Comparison of ENCODE assay signal across 15 mouse cellular contexts in genomic region chr5:53696701-53697100, GRCm38 (mm10). TPM values are rescaled to one million over a fixed set of nuclear protein-coding genes. Genes with fewer than 3 reads are reported as not detected.
"Had no signal": no experiment of that assay in that cellular context is flagged by ENCODE, and none has a peak within 500 bp of the region (broad histone marks: within the 10 kb centered on the region; RNA-seq: fewer than 3 reads in every experiment).

No protein-coding gene starts in this region.

- H3K27me3 ChIP-seq: midbrain, embryonic 13.5 days; midbrain, embryonic 15.5 days; neural tube, embryonic 12.5 days had no signal

- ATAC-seq: midbrain, embryonic 13.5 days; midbrain, embryonic 15.5 days had no signal

- H3K4me3 ChIP-seq: midbrain, embryonic 13.5 days; midbrain, embryonic 15.5 days; neural tube, embryonic 12.5 days had no signal

- H3K4me1 ChIP-seq: midbrain, embryonic 13.5 days; midbrain, embryonic 15.5 days; neural tube, embryonic 12.5 days had no signal

- H3K36me3 ChIP-seq: midbrain, embryonic 13.5 days; midbrain, embryonic 15.5 days; neural tube, embryonic 12.5 days had no signal

- H3K9ac ChIP-seq: lung, embryonic 14.5 days; midbrain, embryonic 13.5 days; midbrain, embryonic 15.5 days; neural tube, embryonic 12.5 days had no signal

- H3K9me3 ChIP-seq: midbrain, embryonic 13.5 days; midbrain, embryonic 15.5 days; neural tube, embryonic 12.5 days had no signal

- H3K27ac ChIP-seq: midbrain, embryonic 13.5 days; midbrain, embryonic 15.5 days; neural tube, embryonic 12.5 days had no signal

- DNase-seq: lung, adult 18-20 months; lung, embryonic 14.5 days; lung, postnatal 10 days; lung, postnatal 4 days; right cerebral cortex, postnatal 25 days; right cerebral cortex, postnatal 4 days; spleen, adult 18-20 months; thymus, adult 18-20 months; thymus, postnatal 14 days; thymus, postnatal 36 days had no signal

- H3K4me2 ChIP-seq: lung, embryonic 14.5 days; midbrain, embryonic 11.5 days; midbrain, embryonic 13.5 days; midbrain, embryonic 15.5 days; neural tube, embryonic 12.5 days had no signal

RNA-seq across cellular contexts. Expression of gene Cckar, which starts 10.8 kb away (rescaled TPM):
- polyA plus RNA-seq: thymus, postnatal 0 days had no signal
